Mouse (Mus musculus) mouse embryonic stem cell (cell line): ENCODE data around the gene Ahnak.
"Not testable (repeated sequence)": the region's sequence is repeated elsewhere in the genome, so short reads cannot be mapped to it uniquely, and the experiment has no call there.

Source experiments
- in situ Hi-C, 2 experiments: fragments of 300-500 bp; cut with MboI; formaldehyde crosslinking; loops; 1 replicate in 1 of 2; 3 replicates in 1 of 2; pipeline ENCODE4 v1.14.3; 2019 to 2020; ENCODE audit warnings: low sequenced_read_pairs in 2 of 2, low pct_unique_long_range_greater_than_20kb in 1 of 2, mixed read lengths in 1 of 2; ENCODE audit not compliant: unreplicated experiment in 1 of 2

Gene Ahnak

GRCm38 (mm10) chr19:8990432-8991102 is 1.5 kb downstream of the Ahnak start:
- in situ Hi-C loops: loop anchor here in 1 of 2 experiments (5.0 kb wide), 1 partner anchor 87 kb away; no protein-coding TSS in a partner anchor

DNA sequence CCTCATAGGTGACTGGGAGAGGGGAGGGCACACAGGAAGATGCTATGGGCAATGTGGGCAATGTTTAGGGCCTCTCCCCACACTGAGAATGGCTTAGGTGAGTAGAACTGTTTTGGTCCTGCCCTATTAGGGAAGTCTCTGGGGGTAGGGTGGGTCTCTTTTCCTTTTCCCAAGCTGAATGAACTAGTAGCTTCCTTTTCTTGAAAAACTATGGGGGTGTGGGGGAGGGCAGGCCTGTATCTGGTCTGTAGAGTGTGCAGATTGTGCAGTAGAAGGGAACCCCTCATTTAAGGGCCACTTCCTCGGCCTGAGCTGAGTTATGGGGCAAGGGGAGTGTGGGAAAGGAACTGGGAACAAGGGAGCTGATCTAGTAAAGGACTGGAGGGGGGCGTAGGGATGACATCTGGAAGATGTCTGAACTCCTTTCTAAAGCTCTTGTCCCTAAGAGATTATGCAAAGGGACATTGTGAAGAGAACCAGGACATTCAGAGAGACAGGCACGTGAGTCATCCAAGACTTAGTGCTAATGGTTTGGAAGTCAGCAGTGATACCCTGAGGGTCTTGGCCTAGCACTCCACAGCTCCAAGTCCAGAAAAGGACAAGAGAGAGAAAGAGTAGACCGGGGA is 2.3 kb downstream of the Ahnak start:
- in situ Hi-C loops: loop anchor here in 1 of 2 experiments (5.0 kb wide), 1 partner anchor 86 kb away; no protein-coding TSS in a partner anchor

GRCm38 (mm10) chr19:8991871-8992735 is 3.0 kb downstream of the Ahnak start:
- in situ Hi-C loops: loop anchor here in 1 of 2 experiments (5.0 kb wide), 1 partner anchor 85 kb away; no protein-coding TSS in a partner anchor

DNA sequence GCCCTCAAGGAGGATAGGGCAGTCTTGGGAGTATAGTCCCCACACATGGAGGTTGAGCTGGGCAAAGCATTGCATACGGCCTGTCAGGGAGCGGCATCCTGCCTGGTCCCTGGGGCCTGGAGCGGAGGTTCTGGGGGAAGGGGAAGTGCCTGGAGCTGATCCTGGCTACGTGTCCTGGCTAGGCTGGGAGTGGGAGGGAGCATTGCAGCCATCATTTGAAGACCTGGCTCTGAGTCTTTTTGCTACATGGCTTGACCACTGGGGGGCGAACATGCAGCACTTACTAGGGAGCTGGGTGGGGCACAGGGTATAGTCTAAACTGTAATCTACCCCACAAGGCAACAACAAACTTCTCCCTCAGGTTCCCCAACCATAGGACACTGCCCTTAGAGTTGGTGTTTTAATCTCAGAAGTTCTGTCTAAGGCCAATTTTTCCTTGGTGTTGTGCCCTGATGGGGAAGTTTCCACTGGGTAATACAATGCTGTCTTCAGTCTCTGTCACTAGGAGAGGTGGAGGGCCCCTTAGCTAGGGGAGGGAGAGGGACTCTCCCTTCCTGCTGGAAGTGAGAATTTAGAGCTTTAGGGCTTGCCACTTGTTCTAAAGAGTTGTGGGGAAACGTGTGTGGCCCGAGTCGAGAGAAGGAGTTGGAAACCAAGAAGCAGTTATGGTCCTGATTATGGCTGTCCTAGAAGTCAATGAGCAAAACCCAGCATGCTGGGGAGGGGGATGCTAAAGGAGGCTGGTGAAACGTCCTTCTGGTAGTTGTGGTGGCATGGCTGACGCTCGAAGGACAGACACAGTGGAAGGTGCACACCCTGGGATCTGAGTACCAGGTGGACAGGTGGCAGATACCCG is 3.9 kb downstream of the Ahnak start:
- in situ Hi-C loops: loop anchor here in 1 of 2 experiments (5.0 kb wide), 1 partner anchor 84 kb away; no protein-coding TSS in a partner anchor

DNA sequence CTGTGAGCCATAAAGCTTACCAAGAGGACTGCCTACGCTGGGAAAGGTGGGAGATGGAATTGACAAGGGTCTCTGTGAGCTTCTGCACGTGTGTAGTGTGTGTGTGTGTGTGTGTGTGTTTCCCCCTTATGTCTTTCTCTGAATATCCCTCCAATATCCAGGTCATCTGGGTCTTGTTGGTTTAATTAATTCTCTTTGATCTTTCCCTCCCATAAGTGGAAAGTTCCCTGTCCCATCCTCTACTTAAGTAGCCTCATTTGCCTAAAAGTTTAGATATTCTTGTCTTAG is 4.5 kb downstream of the Ahnak start:
- in situ Hi-C loops: loop anchor here in 1 of 2 experiments (5.0 kb wide), 1 partner anchor 84 kb away; no protein-coding TSS in a partner anchor

DNA sequence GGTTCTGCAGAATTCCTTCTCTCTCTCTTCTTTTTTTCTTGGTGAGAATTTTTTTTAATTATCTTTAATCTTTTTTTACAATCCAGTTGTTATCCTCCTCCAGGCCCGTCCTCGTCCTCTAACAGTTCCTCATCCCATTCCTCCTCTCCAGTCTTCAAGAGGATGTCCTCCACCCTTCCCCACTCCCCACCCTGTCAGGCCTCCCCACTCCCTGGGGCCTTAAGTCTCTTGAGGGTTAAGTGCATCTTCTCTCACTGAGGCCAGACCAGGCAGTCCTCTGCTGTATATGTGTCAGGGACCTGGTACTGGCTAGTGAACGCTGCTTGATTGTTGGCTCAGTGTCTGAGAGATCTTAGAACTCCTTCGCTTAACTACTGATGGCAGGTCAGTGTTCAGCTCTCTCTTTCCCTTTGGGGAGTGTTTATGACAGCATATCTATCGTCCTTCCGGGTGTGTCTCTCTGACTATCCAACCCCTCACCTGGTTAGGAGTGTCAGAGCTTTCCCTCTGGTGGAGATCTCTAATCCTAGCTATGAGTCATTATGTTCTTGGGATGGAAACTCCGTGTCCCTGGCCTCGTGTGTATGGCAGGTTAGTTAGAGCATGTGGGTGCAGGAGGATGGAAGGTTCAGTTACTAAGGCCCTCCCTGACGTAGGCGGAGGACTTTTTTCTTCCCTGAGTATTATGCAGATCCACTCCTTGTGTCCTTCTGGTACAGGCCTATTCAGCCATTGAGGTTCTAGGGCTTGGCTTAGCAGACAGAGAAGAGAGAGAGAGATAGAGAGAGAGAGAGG is 5.9 kb downstream of the Ahnak start:
- in situ Hi-C loops: loop anchor here in 1 of 2 experiments (5.0 kb wide), 1 partner anchor 82 kb away; no protein-coding TSS in a partner anchor

DNA sequence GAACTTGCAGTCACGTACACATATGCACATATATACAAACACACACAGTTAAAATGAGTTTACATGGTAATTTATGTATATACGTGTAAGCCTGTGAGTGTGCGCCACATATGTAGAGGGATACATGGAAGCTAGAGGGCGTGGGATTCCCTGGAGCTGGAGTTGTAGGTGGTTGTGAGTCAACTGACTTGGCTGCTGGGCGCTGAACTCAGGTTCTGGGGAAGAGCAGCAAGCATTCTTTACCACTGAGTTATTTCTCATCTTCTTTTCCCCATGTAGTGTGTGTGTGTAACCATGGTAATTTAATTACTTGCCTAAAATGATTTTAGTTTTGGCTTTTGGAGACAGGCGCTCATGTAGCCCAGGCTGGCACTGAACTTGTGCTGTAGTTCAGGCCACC is 7.5 kb downstream of the Ahnak start:
- in situ Hi-C loops: no loop called here

DNA sequence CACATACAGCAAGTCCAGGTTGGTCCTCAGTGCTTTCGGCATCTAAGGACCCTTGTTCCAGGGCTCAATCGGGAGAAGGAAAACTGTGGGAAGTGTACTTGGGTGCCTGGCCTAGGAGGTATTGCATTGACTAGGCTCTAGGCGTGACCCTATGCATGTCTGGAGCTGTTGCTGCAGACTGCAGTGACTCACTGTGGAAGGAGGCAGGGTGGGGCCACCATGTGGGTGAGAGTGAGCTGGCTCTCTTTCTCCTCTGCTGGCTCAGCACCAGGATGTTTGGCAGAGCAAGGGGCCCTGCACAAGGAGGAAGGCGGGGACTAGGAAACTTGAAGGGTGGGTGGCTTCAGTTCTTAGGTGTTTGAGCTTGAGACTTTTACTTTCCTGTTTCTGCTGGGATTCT is 8.5 kb downstream of the Ahnak start:
- in situ Hi-C loops: no loop called here

GRCm38 (mm10) chr19:8998546-8998945 is 9.5 kb downstream of the Ahnak start:
- in situ Hi-C loops: no loop called here

DNA sequence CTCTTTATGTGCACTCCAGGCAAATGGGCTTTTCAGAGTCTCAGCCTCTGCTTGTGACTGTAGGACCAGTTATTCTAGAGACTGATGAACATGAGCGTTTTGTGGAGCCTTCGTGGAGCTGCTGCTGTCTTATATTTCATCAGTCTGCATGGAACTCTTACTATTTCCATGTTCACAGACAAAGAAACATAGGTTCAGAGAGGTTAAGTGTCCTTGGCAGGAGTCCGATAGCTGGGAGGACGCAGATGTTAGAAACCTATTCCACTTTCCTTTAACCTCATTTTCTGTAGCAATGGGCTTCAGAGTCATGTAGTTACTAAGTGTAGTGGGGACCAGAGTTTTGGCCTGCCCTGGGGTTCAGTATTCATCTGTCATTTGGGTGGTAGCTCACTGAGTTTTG is 10.1 kb downstream of the Ahnak start:
- in situ Hi-C loops: no loop called here

- in situ Hi-C loops: not testable (repeated sequence)
Observed at GRCm38 (mm10) chr19:9006915-9007314, 17.8 kb downstream of the Ahnak start.

GRCm38 (mm10) chr19:9019298-9019697 is 30.2 kb downstream of the Ahnak start:
- in situ Hi-C loops: no loop called here

GRCm38 (mm10) chr19:9023021-9023778 is 34.1 kb downstream of the Ahnak start:
- in situ Hi-C loops: no loop called here

DNA sequence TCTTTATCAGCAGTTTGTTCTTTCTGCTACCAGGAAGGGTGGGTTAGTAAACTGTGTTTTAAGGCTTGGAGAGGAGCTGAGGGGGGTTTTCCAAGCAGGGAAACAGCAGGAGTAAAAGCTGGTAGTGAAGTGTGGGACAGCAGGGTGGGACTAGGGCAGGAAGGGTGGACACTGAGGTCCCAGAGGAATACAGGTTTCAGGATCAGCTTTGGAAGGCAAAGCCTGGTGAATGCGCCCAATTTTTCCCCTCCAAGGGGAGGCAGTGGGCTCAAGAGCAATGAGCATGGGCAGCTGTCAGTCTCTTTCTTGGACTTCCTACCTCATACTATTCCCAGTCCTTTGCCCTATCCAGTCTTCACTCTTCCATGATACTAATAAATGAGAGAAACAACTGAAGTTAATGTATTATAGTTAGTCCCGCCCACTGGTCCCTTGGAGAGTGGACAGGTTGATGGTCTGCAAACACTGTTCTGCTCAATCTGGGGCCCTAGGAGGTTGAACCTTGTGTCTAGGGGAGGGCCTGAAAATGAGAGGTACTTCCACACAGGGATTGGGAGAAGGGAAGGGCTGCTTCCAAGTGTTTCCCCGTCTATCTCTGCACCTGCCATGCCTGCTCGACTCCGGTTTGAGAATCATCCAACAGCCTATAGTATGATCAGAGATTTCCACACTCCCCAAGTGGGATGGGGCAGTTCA is 36.6 kb downstream of the Ahnak start:
- in situ Hi-C loops: no loop called here

DNA sequence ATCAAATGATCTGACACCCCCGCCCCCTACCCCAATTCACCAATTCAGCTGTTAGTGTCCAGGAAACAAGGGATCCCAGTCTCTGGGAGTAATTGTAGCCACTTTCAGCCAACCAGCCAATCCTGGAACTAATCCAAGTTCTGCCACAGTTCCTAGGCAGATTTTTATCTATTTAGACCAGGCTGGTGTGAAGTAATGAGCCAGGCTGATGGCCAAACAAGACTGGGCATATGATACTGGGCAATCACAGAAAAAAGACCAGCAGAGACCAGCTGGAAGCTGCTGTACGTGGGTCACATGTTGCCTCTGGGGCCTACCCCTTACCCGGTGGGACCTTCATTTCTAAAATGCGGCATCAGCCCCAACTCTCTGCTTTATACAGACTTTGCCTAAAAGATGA is 37.5 kb downstream of the Ahnak start:
- in situ Hi-C loops: no loop called here

DNA sequence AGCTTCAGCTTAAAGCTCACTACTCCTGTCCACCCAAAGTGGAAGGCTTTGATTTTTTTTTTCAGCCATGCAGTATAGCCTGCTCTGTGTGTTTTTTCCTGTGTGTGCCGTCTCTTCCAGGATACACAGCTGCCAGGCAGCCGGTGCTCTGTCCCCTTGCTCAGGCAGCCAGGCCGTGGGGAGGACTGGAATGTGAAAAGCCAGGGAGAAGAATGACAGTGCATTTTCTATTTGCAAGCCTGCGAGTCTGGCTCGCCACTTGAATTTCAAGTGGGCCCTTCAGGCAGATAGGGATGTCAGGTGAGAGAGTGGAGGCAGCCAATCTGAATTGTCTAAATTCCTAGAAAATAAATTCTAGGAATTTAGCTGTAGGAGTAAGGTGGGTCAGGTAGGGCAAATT is 38.7 kb downstream of the Ahnak start:
- in situ Hi-C loops: no loop called here
